18 mouse cellular contexts compared by ENCODE assay signal in the genomic region with DNA sequence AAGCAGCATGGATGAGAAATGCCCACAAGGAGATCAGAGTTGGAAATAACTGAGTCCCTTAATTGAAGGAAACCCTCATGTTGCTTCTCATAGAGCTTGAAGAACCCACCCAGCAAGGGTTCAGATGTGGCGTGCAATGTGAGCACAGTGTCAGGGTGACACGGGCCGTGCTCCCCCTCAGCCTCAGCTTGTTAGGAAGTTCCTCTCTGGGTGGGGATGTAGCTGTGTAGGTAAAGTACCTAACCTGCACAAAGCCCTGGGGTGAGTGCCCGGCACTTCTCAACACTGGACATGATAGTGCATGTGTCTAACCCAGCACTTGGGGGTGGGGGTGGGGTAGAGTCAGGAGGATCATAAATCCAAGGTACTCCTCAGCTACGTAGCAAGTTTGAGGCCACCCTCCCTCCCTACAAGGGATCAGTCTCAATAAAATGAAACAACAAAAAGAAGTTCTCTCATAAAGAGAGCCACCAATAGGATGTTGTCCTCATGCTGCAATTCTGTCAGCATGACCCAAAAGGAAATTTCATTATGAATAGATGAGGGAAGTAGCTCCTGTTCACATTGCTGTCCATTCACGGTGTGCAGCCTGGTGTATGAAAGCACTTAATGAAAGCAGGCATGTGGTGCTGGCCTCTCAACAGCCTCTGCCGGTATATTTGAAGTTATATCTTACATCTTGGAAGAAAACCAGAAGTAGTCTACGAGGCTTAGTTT.
DNase-seq lines count a peak whose midpoint lies in the region; ATAC-seq lines count a peak whose summit lies in the region.
"Had no signal": no experiment of that assay in that cellular context is flagged by ENCODE, and none has a peak within 500 bp of the region (broad histone marks: within the 10 kb centered on the region; RNA-seq: fewer than 3 reads in every experiment).

No protein-coding gene starts in this region.

- H3K4me2 ChIP-seq in forebrain, embryonic 14.5 days (ENCODE audit: low read length), result no peak overlapping the region
- H3K4me2 ChIP-seq: embryonic facial prominence, embryonic 12.5 days; neural tube, embryonic 13.5 days had no signal

- H3K27ac ChIP-seq in forebrain, embryonic 14.5 days (ENCODE audit: low read depth, low read length), result peak overlapping the region; percentile 94; the same call in 1 of the 2 replicates
- H3K27ac ChIP-seq: embryonic facial prominence, embryonic 12.5 days; neural tube, embryonic 13.5 days had no signal

- no peak for ATAC-seq in forebrain, embryonic 14.5 days
- ATAC-seq: intestine, postnatal 0 days; lung, postnatal 0 days had no signal

- no peaks in the 10 kb centered on the region for H3K27me3 ChIP-seq in forebrain, embryonic 14.5 days (replicated peaks; ENCODE audit: control insufficient read depth, insufficient read depth, low read length)
- H3K27me3 ChIP-seq: embryonic facial prominence, embryonic 12.5 days had no signal

- no peak overlapping the region for H3K9ac ChIP-seq in forebrain, embryonic 14.5 days (ENCODE audit: low read length)
- H3K9ac ChIP-seq: embryonic facial prominence, embryonic 12.5 days; neural tube, embryonic 13.5 days had no signal

- peak; percentile 47 to 48 for DNase-seq in cerebellum, postnatal 10 days
- DNase-seq in cerebellum, adult 9-10 months, result no peak
- peak; percentile 24 for DNase-seq in CD4-positive, CD25-positive, alpha-beta regulatory T cell, adult 2 months (ENCODE audit: low read depth, low spot score)
- DNase-seq in forebrain, embryonic 14.5 days (ENCODE audit: low spot score), result no peak
- peak; percentile 65 for DNase-seq in retina, postnatal 1 day
- DNase-seq in ovary, adult 18-20 months (ENCODE audit: low spot score), result no peak
- DNase-seq in kidney, postnatal 25 days, result no peak
- no peak for DNase-seq in urinary bladder, adult 2 months (ENCODE audit: low spot score)
- DNase-seq: cerebellum, adult 9-11 months; gastrocnemius, postnatal 36 days; kidney, postnatal 4 days; liver; midbrain, embryonic 14.5 days had no signal

- H3K9me3 ChIP-seq in forebrain, embryonic 14.5 days (replicated peaks; ENCODE audit: control insufficient read depth, low read length), result no peaks in the 10 kb centered on the region
- H3K9me3 ChIP-seq: embryonic facial prominence, embryonic 12.5 days; G1E; neural tube, embryonic 13.5 days had no signal

- peaks cover 39% of the 10 kb centered on the region for H3K4me1 ChIP-seq in forebrain, embryonic 14.5 days (ENCODE audit: control insufficient read depth, insufficient read depth, low read length)
- H3K4me1 ChIP-seq: embryonic facial prominence, embryonic 12.5 days had no signal

- no peaks in the 10 kb centered on the region for H3K36me3 ChIP-seq in forebrain, embryonic 14.5 days (ENCODE audit: control insufficient read depth, insufficient read depth, low read length)
- H3K36me3 ChIP-seq: embryonic facial prominence, embryonic 12.5 days; neural tube, embryonic 13.5 days had no signal

- H3K4me3 ChIP-seq in forebrain, embryonic 14.5 days (ENCODE audit: low read depth, low read length), result no peak overlapping the region
- H3K4me3 ChIP-seq: embryonic facial prominence, embryonic 12.5 days; neural tube, embryonic 13.5 days had no signal

- WGBS in forebrain, embryonic 14.5 days, result 48% methylated on average over 8 of the region's 8 CpGs

Comparison
In these comparisons a context has a peak if more than half of its experiments do, and no peak if none do; other contexts are left out.
1. DNase-seq: peak in cerebellum, postnatal 10 days (2 of 2), CD4-positive, CD25-positive, alpha-beta regulatory T cell, adult 2 months (single experiment) and retina, postnatal 1 day (single experiment); none in cerebellum, adult 9-10 months (single experiment), forebrain, embryonic 14.5 days (single experiment), ovary, adult 18-20 months (single experiment), kidney, postnatal 25 days (0 of 2) and urinary bladder, adult 2 months (single experiment).